Mouse (Mus musculus) G1E (cell line): Measurements from ENCODE around the gene Pdpk1. TPM values are rescaled to one million over a fixed set of nuclear protein-coding genes. Genes with fewer than 3 reads are reported as not detected.
"Not testable (repeated sequence)": the region's sequence is repeated elsewhere in the genome, so short reads cannot be mapped to it uniquely, and the experiment has no call there.

ENCODE experiments used
- ATAC-seq: 2 replicates; pipeline ENCODE4 v1.8.0; 2016; ENCODE audit warnings: mild to moderate bottlenecking; ENCODE audit not compliant: insufficient number of reproducible peaks, poor library complexity, low FRiP score, severe bottlenecking; ENCODE audit errors: extremely low read depth
- DNase-seq: peaks from one replicate; pipeline ENCODE4 v3.0.0; 2012; ENCODE audit warnings: low spot score
- H3K27me3 ChIP-seq: 2 replicates; pipeline ENCODE4 v1.6.1; 2012; ENCODE audit warnings: mild to moderate bottlenecking, low read length, inconsistent platforms; ENCODE audit not compliant: insufficient read depth
- H3K36me3 ChIP-seq: replicated peaks from 2 replicates; pipeline ENCODE3; 2012; ENCODE audit warnings: mild to moderate bottlenecking, inconsistent platforms
- H3K4me1 ChIP-seq: 2 replicates; pipeline ENCODE4 v1.6.1; 2012; ENCODE audit warnings: low read depth, low read length, inconsistent platforms, mixed read lengths; ENCODE audit not compliant: insufficient read depth
- H3K4me3 ChIP-seq: 2 replicates; pipeline ENCODE4 v1.5.1; 2012; ENCODE audit warnings: low read depth, mild to moderate bottlenecking, inconsistent platforms, low read length, moderate library complexity, mixed read lengths
- H3K9me3 ChIP-seq: replicated peaks from 2 replicates; pipeline ENCODE4 v1.6.1; 2012; ENCODE audit warnings: inconsistent platforms
- CTCF ChIP-seq: IDR thresholded peaks from 2 replicates; pipeline ENCODE4 v1.5.1; 2012; ENCODE audit warnings: low read depth, low read length, inconsistent platforms, mixed read lengths
- GATA1 ChIP-seq: IDR thresholded peaks from 2 replicates; pipeline ENCODE4 v1.6.1; 2012; ENCODE audit warnings: borderline replicate concordance, low read length, inconsistent platforms, mixed read lengths
- GATA2 ChIP-seq: IDR thresholded peaks from 2 replicates; pipeline ENCODE4 v1.6.1; 2012; ENCODE audit warnings: low read depth, low read length, inconsistent platforms, borderline replicate concordance
- POLR2AphosphoS5 ChIP-seq: IDR thresholded peaks from 2 replicates; pipeline ENCODE4 v1.6.1; 2012; ENCODE audit warnings: low read depth, low read length, inconsistent platforms; ENCODE audit not compliant: insufficient replicate concordance
- TAL1 ChIP-seq: conservative IDR thresholded peaks from 2 replicates; pipeline ENCODE4 v1.6.1; 2012; ENCODE audit warnings: low read depth, low read length, inconsistent platforms, mixed read lengths
- polyA plus RNA-seq: library from polyadenylated mRNA; stranded (reverse); fragments of >175 nt; gene quantifications from 2 replicates; pipeline ENCODE4 v1.2.3, GENCODE M21; 2012
- total RNA-seq, 2 experiments: library from RNA; stranded (forward) in 1 of 2; stranded (reverse) in 1 of 2; fragments of 200-1000 nt in 1 of 2; fragments of >200 nt in 1 of 2; fragmentation: Nextera tagmentation in 1 of 2; gene quantifications; 2 replicates each; pipeline ENCODE4 v1.2.3; 2014 to 2017

Pdpk1 gene
- total and polyA plus RNA-seq, 3 experiments, result 47.8 to 63.3 (median 58.8) TPM

DNA sequence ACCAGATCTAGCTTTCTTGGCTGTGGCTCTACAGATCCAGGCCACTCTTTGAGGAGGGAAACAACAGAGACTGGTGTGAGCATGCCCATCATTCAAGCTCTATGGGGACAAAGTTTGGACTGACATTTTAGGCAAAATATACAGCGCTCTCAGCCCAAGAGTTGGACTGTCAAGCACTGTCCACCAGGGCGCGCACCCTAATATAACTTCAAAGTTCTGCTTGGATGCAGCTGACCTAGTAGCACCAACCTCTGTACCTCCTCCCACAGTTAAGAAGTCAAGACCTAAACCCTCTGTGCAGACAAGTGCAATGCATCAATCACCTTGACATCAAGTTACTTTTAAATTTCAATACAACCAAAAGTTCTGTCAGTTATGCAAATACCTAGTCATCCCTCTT lies 19.2 kb downstream of the Pdpk1 start:
- TF ChIP-seq CTCF (no peak), GATA2 (no peak), POLR2AphosphoS5 (no peak)
- no peaks in the 10 kb centered on the region for H3K27me3 ChIP-seq
- H3K4me1 ChIP-seq, result peaks cover 47% of the 10 kb centered on the region
- H3K4me3 ChIP-seq, result no peak overlapping the region
- peaks cover 42% of the 10 kb centered on the region for H3K36me3 ChIP-seq
- ATAC-seq (no peak), DNase-seq (no peak)
- no peaks in the 10 kb centered on the region for H3K9me3 ChIP-seq

DNA sequence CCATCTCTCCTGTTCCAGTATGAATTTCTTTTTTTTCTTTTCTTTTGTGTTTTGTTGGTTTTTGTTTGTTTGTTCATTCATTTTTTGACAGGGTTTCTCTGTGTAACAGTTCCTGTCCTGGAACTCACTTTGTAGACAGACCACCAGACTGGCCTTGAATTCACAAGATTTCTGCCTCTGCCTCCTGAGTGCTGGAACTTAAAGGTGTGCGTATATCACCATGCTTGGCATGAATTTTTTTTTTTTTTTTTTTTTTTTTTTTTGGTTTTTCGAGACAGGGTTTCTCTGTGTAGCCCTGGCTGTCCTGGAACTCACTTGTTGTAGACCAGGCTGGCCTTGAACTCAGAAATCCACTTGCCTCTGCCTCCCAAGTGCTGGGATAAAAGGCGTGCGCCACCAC lies 21.5 kb downstream of the Pdpk1 start:
- ATAC-seq, DNase-seq: not testable (repeated sequence)
- peaks cover 42% of the 10 kb centered on the region for H3K4me1 ChIP-seq

DNA sequence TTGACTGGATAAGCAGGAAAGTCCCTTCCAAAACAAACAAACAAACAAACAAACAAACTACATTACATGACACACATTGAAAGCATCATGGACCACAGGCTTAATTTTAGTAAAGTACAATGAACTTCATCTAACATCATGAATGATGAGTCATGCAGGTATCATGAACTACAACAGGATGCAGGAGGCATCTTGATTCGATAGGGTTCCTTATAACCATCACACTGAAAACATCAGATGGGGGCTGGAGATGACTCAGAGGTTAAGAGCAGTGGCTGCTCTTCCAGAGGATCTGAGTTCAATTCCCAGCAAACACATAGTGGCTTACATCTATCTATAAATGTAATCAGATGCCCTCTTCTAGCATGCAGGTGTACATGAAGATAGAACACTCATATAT lies 23.1 kb downstream of the Pdpk1 start:
- H3K4me3 ChIP-seq, result no peak overlapping the region
- H3K4me1 ChIP-seq, result peaks cover 31% of the 10 kb centered on the region
- ATAC-seq, result no peak
- peaks cover 35% of the 10 kb centered on the region for H3K36me3 ChIP-seq
- H3K9me3 ChIP-seq, result no peaks in the 10 kb centered on the region
- no peak for TF ChIP-seq POLR2AphosphoS5
- TF ChIP-seq GATA2, result no peak
- no peak for TF ChIP-seq CTCF
- no peak for TF ChIP-seq GATA1
- TF ChIP-seq TAL1, result no peak
- no peaks in the 10 kb centered on the region for H3K27me3 ChIP-seq
- DNase-seq, result no peak

More for the DNA sequence above, 21.5 kb downstream of the Pdpk1 start:
- H3K27me3 ChIP-seq, H3K4me3 ChIP-seq, H3K9me3 ChIP-seq: not testable (repeated sequence)
- peaks cover 38% of the 10 kb centered on the region for H3K36me3 ChIP-seq

DNA sequence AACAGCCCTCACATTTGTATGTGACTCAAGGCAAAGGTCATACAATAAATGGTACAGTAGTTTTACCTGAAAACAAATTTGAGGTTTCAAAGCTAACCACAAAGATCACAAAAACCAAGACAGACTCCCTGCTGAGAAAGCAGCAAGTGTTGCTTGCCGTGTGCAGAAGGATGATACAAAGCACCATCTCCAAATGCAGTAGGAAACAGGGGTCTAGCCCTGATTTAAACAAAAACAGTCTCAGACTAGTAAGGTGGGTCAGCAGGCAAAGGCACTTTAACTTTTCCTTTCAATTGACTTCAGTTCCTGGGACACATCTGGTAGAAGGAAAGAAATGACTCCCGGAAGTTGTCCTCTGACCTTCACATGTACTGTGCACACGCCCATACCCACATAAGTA lies 23.9 kb downstream of the Pdpk1 start:
- Histone ChIP-seq H3K9me3 (no peaks in the 10 kb centered on the region), H3K36me3 (peaks cover 33% of the 10 kb centered on the region), H3K4me1 (peaks cover 31% of the 10 kb centered on the region), H3K4me3 (no peak overlapping the region), H3K27me3 (no peaks in the 10 kb centered on the region)
- ATAC-seq (no peak), DNase-seq (no peak)
- TF ChIP-seq POLR2AphosphoS5 (no peak), GATA1 (no peak), CTCF (no peak), GATA2 (no peak), TAL1 (no peak)

DNA sequence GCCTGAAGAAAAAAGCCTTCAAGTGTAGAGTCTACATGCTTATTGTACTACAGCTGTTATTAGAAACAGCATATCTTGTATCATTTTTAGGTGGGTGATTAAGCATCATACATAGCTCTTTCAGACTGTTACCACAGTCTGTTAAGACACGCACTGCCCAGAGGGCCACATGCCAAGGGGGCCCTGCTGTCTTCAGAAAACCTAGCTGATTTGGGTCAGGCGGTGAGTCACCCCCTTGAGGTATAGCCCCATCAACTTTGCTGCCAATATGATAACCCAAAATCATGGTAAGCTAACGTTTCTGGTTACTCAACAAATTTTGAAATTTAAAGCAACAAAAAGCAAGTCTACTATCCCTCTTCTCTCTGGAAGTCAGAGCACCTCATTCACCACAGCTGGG lies 31.3 kb downstream of the Pdpk1 start:
- peaks cover 7% of the 10 kb centered on the region for H3K4me1 ChIP-seq
- no peaks in the 10 kb centered on the region for H3K9me3 ChIP-seq
- no peak for TF ChIP-seq GATA2
- TF ChIP-seq POLR2AphosphoS5, result no peak
- no peak for TF ChIP-seq GATA1
- TF ChIP-seq CTCF, result no peak
- TF ChIP-seq TAL1, result no peak
- H3K36me3 ChIP-seq, result peaks cover 36% of the 10 kb centered on the region
- no peak for DNase-seq
- no peak overlapping the region for H3K4me3 ChIP-seq
- H3K27me3 ChIP-seq, result no peaks in the 10 kb centered on the region
- ATAC-seq, result no peak

DNA sequence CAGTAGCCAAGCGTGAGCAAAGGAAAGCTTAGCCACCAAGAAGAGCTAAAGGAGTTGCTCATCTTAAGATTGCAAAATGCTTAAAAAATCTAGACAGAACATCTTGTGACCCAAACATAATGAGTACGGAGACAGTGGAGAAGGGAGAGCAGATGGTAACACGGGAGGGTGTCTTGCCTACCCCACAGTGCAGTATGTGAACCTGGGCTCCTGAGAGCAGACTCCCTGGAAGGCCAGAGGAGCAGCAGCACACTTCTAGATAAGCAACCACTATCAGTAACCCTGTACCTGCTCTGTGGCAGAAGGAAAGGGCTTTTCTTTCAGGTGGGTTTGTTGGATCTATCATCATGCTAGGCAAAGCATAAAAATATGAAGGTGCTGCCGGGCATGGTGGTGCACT lies 37.7 kb downstream of the Pdpk1 start:
- no peak for DNase-seq
- Histone ChIP-seq H3K36me3 (peaks cover 49% of the 10 kb centered on the region), H3K27me3 (no peaks in the 10 kb centered on the region), H3K9me3 (no peaks in the 10 kb centered on the region), H3K4me3 (no peak overlapping the region), H3K4me1 (no peaks in the 10 kb centered on the region)
- no peak for TF ChIP-seq POLR2AphosphoS5
- TF ChIP-seq GATA2, result no peak
- ATAC-seq, result no peak

DNA sequence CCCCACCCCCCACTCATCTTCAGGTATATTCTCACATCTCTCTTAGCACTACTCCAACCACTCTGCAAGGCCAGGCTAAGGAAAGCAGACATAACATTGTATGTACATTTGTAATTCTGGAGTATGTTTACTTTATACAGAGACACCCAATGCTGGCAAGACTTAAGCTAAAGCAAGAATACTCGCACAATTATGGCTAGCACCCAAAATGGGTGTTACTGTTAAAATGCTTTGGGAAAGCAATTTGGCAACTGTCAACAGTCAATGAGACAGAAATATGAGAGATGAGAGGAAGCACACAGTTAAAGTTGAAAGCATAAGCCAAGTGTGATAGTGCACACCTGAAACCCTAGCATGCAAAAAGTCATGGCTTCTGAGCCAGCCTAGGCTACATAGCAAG lies 39.5 kb downstream of the Pdpk1 start:
- TF ChIP-seq CTCF (no peak), GATA2 (no peak), TAL1 (no peak), POLR2AphosphoS5 (no peak), GATA1 (no peak)
- H3K9me3 ChIP-seq, result no peaks in the 10 kb centered on the region
- peaks cover 59% of the 10 kb centered on the region for H3K36me3 ChIP-seq
- DNase-seq (no peak), ATAC-seq (no peak)
- H3K4me3 ChIP-seq, result no peak overlapping the region
- no peaks in the 10 kb centered on the region for H3K27me3 ChIP-seq
- no peaks in the 10 kb centered on the region for H3K4me1 ChIP-seq
